Mouse (Mus musculus) heart, postnatal 4 days (tissue): Measurements from ENCODE around the gene Agmat. TPM values are rescaled to one million over a fixed set of nuclear protein-coding genes. Genes with fewer than 3 reads are reported as not detected.

Experiments
- DNase-seq: peaks from one replicate; pipeline ENCODE4 v3.0.0; 2021
- total RNA-seq, 2 experiments: library from RNA; stranded (reverse); gene quantifications; 2 replicates each; pipeline ENCODE4 v1.2.3; 2021

The Agmat gene
- under 1 TPM; 0.43 to 0.57 TPM for total RNA-seq

DNA sequence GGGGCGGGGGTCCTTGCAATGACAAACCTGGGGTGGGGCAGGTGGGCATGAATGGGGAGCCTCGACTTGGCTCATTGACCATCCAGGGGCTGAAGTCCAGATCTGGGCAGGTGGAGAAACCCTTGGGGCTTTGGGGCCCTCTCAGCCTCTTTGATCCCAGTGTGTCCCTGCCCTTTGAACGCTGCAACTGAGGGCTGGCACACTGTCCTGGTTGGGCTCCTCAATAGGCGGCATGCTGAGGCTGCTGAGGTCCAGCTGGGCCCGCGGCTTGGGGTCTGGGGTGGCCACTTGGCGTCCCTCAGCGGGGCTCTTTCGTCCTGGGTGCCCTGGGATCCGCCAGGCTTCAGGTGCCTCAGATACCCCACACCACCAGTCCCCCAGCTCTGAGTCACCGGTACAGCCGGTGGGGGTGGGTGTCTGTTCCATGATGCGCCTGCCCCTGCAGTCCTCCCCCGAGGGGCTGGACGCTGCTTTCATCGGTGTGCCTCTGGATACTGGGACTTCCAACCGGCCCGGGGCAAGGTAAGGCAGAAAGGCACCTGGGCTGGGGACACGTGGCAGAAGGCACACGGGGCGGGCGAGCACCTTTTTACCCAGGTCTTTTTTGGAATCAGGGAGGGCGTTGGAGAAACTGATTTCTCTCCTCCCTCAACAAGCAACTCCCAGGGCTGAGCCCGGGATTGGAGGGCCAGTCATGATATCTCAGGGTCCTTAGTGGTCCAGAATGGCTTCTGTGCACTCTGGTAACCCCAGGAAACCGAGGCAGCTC, at the start of gene Agmat:
TSS of gene Agmat (plus strand) at position 95 of the 769 bp plus-strand sequence.
- DNase-seq, result no peak

DNA sequence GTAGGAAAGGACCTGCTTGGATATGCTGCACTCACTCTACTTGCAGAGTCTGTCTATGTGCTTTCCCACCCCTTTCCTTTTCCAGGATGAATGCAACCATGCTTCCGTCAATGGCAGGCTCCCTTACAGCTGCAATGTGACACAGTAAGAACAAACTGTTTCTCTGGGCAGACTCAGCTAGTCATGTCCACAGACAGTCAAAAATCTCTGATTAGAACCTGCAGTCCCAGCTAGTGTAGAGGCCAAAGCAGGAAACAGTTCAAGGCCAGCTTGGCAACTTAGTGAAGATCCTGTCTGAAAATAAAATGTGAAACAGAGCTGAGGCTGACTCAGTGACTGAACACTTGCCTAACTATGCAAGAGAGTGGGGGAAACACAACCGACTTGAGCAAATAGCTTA, 41.8 kb upstream of the Agmat start:
- DNase-seq, result no peak

DNA sequence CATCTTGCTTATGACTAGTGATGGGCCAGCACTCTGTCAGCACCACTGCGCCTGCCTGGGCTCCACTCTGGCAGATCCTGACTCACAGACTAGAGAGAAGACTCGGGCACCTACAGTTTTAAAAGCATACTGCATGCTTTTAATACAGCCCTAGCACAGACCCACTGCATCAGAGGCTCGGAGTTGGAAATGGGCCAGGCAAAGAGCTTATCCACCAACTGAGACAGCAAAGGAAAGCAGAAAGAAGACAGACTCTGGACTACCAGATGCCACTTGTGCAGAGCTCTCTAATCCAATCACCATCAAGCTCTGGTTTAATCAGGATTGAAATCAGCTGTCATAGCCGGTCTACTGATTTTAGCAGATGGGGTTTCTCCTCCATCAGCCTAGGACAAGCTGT, 41.1 kb upstream of the Agmat start:
- DNase-seq, result peak; percentile 25

DNA sequence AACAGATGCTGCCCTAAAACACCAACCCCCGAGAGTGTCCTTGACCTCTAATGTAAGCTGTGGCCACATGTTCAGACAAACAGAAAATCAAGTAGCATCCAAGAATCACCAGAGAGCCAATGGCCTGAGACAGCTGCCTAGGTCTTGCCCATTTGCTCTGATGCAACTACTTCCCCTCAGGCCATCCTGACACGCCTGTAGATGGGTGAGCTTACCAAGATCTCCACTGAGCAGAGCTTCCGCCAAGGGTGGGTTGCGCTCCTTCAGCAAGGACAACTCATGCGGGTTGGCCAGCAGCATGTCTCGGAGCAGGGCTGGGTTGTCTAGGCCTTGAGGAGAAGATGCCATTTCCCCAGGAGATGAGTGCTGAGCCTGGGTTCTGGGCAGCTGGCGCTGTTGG, 38.5 kb upstream of the Agmat start:
- DNase-seq, result no peak

DNA sequence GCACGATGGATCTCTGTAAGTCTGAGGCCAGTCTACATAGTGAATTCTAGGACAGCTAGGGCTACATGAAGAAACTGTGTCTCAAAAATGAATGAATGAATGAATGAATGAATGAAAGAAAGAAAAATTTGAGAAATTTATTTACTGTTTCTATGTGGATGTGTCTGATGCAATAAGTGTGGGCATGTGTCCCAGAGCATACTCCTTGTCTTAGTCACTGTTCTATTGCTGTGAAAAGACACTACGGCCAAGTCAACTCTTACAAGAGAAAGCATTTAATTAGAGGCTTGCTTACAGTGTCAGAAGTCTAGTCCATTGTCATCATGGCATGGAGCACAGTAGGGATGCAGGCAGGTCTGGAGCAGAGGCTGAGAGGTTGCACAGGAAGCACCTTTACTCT, 37.5 kb upstream of the Agmat start:
- no peak for DNase-seq

DNA sequence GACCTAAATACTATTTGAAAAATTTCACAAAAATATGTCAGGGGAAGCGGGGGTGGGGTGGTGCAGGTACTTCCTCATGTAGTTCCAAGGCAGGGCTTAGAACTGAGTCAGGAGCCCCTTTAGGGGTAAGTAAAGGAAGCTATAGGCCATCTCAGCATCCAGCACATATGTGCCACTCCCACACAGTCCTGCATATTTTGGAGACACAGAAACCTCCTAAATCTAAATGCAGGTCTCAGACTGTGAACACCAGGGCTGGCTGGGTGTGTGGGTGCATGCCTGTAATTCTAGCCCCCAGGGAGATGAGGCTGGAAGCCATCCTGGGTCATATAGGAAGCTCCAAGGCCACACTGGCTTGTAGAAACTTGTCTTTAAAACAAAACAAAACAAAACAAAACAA, 35.2 kb upstream of the Agmat start:
- DNase-seq, result no peak

DNA sequence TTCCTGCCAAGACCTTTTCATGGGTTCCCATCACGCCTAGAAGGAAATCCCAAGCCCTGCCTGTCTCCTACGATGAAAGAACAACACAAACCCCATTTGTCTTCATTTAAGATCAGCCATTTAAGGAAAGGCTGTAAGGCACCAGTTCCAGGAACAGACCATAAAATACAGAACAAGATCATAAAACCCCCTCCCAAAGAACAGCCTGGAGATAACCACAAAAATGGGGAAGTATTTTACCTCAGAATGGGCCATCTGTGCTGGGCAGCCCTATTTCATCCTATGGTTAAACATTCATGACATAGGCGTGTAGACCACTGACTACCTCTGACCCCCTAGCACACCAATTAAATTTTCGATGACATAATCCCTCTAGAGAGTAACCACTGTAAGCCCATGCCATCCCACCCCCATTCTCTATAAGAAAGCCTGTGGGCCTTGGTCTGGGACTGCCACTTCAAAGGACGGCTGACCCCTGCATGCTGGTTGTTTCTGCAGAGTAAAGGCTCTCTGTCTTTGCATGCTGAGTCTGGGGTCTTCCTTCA, 32.8 kb upstream of the Agmat start:
- no peak for DNase-seq

DNA sequence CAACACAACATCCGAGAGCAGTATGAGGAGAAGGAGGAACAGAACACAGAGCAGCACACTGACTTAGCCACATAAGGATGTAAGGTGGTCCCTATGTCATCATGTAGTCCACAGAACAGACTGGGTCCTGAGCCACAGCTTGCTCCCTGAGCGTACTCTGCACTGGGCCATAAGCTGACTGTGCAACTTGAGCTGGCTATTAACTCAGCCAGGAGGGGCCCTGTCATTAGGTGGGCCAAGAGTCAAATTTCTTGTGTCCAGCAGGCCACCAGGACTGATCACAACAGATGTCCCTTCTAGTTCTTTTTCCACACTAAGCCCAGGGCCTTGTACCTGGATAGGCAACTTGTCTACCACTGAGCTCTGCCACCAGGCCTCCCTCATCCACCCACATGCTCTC, 31.4 kb upstream of the Agmat start:
- DNase-seq, result no peak

DNA sequence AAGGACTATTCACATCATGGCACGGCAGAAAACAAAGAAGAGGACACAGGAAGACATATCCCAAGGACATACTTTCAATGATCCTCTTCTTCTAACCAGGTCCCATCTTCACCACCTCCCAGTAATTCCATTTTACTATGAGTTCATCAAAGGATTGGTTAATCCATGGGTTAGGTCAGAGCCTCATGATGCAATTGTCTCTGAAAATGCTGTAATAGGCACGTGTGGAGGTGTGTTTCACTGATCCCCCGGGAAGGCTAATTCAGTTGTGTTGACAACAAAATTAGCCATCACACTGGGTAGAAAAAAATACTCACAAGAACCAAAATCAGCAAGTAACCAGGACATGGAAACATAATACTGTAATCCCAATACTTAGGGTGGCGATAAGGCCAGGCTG, 28.8 kb upstream of the Agmat start:
- no peak for DNase-seq

DNA sequence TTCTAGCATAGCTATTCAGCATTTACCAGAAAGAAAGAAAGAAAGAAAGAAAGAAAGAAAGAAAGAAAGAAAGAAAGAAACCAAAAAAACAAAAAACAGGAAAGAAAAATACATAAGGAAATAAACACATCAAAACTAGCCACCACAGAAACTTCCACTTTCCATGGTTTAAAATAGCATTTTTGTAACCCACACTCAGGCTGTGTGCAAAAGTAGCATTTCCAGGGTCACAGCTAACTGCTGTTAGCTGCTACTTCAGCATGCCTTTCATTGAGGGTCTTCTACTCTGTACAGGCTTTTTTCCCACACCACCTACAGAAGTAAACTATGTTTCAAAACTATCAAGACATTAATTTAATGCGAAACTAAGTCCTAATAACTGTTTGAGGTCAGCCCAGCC, 27.2 kb upstream of the Agmat start:
- no peak for DNase-seq

DNA sequence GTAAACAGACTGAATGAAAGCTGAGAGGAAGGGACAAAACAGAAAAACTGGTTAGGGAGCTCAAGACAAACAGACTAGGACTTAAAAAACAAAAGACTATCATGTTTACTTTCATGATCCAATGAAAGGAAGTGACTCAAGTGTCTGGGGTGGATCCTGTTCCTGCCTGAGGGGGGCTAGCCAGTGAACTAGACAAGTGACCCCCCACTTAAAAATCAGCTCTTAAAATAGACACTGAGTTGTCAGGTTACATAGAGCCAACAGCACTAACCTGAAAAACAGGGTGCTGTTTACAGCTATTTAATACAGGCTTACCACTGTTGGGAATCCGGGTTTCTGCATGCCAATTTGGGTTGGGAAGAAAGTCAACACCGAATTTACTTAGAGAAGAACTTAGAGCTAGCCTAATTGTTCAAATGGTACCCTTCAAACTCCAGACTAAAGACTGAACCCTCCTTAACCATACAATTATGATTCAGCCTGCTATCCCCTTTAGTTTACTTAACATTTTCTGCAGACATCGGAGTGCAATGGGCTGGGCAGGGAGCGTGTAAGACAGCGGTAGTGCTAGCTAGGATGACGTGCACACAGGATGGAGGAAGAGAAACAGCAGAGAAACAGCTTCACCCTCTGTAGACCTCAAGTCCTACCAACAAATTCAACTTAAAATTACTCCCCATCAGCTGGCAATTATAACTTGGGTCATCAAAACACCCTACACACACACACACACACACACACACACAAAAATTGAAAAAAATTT, 25.5 kb upstream of the Agmat start:
- no peak for DNase-seq

DNA sequence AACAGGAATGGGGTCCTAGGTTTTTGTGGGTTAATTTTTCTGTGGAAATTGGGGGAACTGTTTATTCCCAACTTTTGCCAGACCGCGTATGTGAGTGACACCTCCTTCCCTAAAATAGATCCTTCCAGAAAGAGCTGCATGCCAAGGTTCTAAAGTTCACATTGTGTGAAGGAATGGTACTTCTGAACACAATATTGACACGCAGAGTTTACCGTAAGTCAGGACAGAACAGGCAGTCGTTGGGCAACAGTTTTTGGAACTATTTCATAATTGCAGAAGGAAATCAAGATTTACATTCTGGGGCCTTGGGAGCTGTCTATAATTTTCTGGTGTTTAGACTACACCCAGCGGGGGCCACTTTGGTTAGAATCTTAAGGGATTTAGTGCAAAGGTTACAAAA, 24.5 kb upstream of the Agmat start:
- no peak for DNase-seq

DNA sequence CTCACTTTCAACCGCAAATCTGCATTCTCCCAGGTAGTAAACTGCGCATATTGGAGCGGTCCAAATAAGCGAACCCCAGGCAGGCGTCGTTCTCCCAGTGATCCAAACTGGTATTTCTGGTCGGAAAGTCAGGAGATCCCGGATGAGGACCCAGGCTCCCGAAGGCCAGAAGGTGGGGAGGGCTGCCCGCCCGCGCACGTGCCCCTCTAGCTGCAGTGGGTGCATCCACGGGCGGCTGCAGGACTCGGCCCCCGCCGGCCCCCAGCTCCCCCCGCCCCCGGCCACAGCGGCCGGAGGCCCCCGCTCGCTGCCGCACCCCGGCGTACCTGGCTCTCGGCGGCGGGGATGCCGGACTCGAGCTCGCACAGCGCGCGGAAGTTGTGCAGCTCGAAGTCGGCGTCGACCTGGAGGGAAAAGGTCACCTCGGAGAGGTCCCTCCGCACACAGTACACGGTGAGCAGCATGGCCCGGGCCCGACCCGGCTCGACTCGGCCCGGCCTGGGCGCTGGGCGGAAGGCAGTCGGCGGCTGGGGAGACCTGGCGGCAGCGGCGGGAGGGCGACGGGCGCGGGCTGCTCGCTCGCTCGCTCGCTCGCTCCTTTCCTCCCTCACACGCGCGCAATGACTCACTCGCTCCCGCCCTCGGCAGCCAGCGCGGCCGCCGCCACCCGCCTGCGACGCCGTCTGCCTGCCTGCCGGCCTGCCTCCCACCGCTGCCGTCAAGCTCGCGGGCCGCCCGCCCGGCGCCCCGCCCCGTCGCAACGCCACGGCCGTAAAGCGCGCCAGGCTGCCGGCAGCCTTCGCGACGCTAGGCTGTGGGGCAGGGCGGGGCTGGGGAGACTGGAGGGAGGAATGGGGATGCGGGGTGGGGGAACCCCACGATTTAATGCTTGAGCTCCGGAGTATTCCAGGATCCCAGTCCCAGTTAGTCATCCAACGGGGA, 23.5 kb upstream of the Agmat start, which contains the start of gene Ddi2:
TSS of gene Ddi2 (minus strand) at position 689 of the 942 bp plus-strand sequence.
- peak; percentile 93 for DNase-seq

DNA sequence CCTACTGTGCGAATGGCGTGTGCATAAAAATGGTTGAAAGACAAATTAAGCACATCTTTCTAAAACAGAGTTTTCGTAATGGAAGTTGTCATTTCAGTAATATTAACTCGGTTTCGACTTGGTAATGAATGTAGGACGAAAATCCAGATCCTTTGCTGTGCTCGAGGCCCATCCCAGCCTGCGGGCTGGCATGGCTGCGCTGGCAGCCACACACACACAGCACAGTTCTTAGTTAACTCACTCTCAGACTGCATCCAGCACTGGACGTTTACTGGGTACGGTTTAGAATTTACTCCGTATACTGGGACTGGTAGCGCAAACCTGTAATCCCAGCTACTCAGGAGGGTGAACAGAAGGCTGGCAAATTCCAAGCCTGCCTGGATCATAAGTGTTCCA, 22.8 kb upstream of the Agmat start:
- DNase-seq, result no peak

DNA sequence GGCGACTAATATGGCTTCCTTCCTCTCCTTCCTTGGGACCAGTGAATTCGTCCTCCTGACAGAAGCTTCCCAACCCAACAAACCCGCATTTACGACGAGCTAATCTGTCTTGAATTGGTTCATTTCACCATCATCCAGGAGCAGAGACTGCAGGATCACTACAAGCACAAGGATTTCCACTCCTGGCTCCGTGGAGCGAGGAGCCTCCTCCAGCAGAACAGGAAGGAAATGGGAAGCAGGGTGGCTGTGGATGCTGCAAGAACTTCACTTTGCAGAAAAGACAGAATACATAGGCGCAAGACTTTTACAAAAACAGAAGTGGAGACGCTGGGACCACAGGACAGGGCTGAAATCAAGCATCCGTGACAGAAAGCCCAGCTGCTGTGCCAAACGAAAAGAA, 21.9 kb upstream of the Agmat start:
- DNase-seq, result no peak

DNA sequence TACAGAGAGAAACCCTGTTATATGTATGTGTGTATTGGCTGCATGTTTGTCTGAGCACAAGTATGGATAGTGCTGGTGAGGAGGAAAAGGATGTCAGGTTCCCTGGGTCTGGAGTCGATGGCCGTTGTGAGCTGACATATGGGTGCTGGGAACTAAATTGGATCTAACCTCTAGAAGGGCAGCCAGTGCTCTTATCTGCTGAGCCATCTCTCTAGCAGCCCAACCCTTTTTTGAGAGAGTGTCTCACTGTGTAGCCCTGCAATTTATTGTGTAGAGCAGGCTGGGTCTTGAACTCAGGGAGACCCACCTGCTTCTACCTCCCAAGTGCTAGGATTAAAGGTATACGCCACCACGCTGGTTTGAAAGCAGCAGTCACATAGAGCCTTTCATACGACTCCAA, 21.2 kb upstream of the Agmat start:
- no peak for DNase-seq

DNA sequence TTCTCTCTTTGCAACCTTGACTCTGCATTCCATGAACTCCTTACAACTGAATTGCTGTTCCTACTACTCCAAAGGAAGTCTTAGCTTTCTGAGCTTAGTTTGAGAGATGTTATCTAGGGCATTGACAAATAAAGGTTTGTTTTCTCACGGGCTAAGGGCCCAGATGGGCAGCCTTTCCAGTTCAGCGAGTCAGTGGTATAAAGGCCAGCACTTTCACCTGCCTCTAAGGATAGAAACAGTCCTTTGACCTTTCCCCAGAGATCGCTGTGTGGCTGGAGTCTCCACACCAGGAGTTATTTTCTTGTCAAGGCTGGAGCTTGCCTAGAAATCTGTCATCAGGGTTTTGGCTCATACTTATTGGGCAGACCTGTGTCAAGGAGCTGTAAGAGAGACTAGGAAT, 20.7 kb upstream of the Agmat start:
- DNase-seq, result no peak

DNA sequence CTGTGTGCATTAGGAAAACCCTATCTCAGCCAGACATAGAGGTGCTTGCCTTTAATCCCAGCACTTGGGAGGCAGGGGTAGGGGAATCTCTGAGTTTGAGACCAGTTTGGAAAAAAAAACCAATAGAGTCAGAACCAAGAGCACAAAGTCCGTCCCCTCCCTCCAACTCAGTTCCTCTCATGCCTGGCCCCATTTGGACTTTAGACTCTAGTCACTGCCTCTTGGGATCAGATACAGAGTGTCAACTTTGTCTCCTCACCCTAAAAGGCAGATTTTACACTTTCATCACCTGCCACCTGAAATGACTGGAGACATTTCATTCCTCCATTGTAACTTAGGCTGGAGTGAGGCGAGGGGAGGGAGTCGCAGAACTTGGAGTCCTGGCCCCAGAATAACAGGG, 17.2 kb upstream of the Agmat start:
- no peak for DNase-seq

DNA sequence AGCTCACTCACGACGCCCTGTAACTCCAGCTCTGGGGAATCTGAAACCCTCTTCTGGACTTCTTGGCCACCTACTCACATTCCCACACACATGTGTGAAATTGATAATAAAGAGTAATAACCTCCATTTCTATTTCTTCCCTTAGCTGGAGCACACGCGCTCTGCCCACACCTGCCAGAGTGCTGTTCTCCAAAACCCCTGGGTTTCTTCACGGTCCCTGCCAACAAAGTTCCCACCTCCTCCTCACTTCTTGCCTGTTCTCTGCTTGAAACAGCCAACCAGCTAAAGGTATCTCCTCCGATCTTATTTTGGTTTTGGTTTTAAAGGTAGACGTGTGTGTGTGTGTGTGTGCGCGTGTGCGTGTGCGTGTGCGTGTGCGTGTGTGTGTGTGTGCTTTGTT, 16.1 kb upstream of the Agmat start:
- DNase-seq, result no peak

DNA sequence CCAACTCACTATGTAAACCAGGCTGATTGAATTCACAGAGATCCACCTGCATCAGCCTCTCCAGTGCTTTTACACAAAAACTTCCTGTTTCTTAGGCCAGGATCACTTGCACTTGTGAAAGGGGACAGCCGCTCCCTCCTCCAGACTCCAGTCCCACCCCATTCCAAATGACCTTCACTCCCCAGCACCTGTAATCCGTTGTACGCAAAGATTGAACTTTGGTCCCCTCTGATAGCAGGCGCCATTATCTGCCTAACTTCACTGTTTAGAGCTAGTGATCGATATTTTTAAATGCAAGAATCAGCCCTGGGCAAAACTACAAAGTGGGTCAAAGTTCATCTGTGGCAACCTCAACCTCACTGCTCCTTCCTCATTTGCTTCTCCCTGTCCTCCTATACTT, 14.7 kb upstream of the Agmat start:
- DNase-seq, result no peak

DNA sequence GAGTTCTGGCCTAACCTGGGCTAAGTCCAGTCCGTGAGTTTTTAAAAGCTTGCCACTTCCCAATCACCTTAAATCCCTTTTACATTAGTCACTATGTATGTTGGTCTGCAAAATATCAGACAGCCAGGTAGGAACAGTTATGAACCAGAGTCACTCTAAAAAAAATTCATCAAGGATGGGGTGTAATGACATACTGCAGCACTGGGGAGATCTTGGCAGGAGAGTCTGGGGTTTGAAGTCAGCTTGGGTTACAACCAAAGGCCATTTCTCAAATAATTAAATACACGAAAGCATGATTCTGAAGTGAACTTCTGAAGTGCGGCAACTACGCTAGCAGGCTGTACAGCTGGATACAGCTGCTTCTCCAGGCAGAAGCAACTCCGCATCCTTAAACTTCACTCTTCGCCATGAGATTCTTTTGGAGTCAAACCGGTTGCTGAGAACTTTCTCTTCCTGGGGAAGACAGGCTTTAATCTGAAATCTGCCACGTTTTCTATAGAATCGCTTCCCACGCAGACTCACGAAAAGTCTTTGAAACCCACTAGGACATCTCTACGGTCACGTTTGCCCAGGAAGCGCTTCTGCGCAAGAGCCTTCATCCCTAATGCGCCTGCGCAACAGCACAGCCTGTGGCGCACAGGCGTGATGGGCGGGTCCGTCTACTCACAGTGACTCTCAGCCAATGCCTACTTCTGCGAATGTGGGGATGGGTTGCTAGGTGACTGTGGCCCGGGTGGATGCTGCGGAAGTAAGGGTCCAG, 11.8 kb upstream of the Agmat start:
- peak; percentile 88 for DNase-seq

DNA sequence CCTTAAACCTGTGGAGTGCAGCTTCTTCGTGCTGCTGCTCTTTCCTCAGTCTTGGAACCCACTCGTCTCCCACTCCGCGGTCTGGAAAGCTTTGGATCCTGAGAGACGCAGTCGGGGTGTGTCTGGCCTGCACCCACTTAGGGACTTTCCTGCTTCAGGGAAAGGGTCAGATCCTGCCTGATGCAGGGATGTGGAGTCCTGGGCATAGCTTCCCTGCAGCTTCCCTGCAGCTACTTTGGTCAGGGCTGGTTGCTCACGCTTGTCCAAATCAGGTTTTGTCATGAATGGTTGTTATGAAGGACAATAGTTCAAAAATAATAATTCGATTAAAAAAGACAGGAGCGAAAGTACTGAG, 11.3 kb upstream of the Agmat start:
- DNase-seq, result no peak
